Mouse (Mus musculus) brain, embryonic 18.5 days (tissue): ENCODE data around the gene Zfp629.

Experiments
- DNase-seq: peaks from one replicate; pipeline ENCODE4 v3.0.0-alpha.2; 2012; ENCODE audit warnings: low read depth, low spot score

The Zfp629 gene

DNA sequence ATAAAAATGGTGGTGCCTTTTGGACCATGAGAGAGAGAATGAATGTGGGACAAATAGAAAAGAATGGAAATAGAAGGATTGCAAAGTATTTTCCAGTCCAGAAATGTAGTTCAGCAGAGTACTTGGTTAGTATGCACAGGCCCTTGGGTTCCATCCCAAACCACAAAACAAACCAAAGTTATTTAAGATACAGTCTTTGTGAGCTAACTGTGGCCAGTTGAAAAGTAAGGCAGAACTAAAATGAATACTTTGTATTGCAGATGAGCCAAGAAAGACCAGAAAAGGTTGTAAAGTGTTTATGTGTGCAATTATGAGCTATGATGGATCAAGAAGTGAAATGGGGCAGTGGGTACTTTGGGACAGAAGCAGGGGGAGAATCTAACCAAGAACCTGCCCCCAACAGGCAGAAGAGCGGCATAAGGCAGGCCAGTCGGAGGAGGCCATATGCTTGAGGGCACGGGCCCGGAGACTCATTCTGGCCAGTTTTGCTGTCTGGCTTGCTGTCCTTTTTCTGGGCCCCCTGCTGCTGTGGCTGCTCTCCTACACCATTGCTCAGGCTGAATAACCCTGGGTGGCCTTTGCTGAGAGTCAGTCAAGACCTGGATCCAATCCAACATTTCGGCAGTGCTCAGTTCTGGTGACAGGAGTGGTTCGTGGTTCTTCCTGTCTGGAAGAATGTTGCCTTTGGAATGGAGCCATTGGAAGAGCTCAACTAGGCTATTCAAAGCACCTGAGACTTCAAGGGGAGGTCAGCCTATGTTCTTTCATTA is 51.0 kb downstream of the Zfp629 start:
- no peak for DNase-seq

DNA sequence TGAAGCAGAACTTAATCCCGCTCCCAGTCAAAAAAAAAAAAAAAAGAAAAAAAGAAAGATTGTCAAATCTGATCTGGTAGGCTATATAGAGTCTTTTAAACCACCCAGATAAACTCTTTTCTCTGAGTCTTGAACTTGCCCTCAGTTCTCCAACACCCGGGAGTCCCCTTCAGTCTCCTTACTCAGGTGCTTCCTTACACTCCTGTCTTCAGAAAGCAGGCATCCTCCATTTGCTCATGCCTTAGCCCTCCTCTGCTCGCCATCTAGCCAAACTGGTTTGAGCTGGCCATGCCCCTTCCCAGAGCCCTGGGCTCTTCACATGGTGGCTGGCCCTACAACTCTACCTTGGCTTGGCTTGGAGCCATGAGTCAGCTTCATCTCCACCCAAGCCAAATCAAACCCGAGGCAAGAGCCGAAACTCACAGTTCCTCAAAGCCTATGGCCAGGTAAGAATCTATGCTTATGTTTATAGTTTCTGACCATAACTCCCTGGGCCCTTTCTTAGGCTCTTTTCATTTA is 54.2 kb downstream of the Zfp629 start, which contains the start of gene Tmem265:
TSS of gene Tmem265 (plus strand) at position 51 of the 519 bp plus-strand sequence.
- DNase-seq = no peak

DNA sequence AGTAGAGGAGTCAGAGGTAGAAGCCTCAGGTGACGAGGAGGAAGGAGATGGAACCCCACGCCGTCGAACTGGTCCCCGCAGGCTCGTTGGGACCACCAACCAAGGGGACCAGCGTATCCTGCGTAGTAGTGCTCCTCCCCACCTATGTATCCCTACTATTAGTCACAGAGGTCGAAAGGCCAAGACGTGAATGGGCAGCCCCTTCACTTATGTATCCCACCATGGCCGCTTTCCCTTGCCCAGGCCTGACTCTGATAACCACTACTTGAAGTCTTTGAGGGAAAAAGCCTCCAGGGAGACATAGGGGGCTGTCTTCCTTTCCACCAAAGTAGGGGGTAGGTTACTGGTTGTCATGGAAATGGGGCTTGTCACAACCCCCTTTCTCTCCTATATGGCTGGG is 55.0 kb downstream of the Zfp629 start:
- DNase-seq = no peak
